Mouse (Mus musculus): Measurements from ENCODE around the gene Sptb. TPM values are rescaled to one million over a fixed set of nuclear protein-coding genes. Genes with fewer than 3 reads are reported as not detected.

Gene Sptb
- total and polyA plus RNA-seq, 3 experiments, result 17.9 to 85.1 (median 35.4) TPM

GRCm38 (mm10) chr12:76576806-76577205 is 133.5 kb downstream of the Sptb start:
- H3K27me3 ChIP-seq (ENCODE audit: control insufficient read depth in 1 of 2, insufficient read depth in 2 of 2, low read length in 2 of 2), result no peaks in the 10 kb centered on the region
- H3K9me3 ChIP-seq (replicated peaks; ENCODE audit: insufficient read depth, low read length), result no peaks in the 10 kb centered on the region
- peaks cover 0 to 12% of the 10 kb centered on the region in 2 experiments; a peak in 2 of 4 replicates for H3K36me3 ChIP-seq (ENCODE audit: control insufficient read depth in 1 of 2, insufficient read depth in 2 of 2, low read length in 2 of 2)
- no peak overlapping the region for H3K9ac ChIP-seq (ENCODE audit: control insufficient read depth, low read depth, low read length, poor library complexity, severe bottlenecking)
- no peak overlapping the region for H3K4me3 ChIP-seq (ENCODE audit: control insufficient read depth in 1 of 2, insufficient read depth in 1 of 2, low read depth in 2 of 2, low read length in 2 of 2)
- no peak overlapping the region for H3K27ac ChIP-seq (ENCODE audit: control insufficient read depth, low read depth, low read length)
- H3K79me2 ChIP-seq (ENCODE audit: control insufficient read depth, insufficient read depth, low read length, poor library complexity), result no peaks in the 10 kb centered on the region
- TF ChIP-seq MAZ (IDR thresholded peaks at IDR 0.05; ENCODE audit: low read depth, low read length) (no peak), ZNF384 (IDR thresholded peaks at IDR 0.05; ENCODE audit: low read depth, low read length) (no peak), GABPA (IDR thresholded peaks at IDR 0.05; ENCODE audit: low read depth, low read length) (no peak), POLR2AphosphoS5 (IDR thresholded peaks at IDR 0.05; ENCODE audit: borderline replicate concordance, low read depth, low read length) (no peak), HCFC1 (IDR thresholded peaks at IDR 0.05; ENCODE audit: low read depth, low read length) (no peak), ZKSCAN1 (IDR thresholded peaks at IDR 0.05; ENCODE audit: low read depth, low read length) (no peak), RCOR1 (IDR thresholded peaks at IDR 0.05; ENCODE audit: low read depth, low read length) (no peak), SIN3A (IDR thresholded peaks at IDR 0.05; ENCODE audit: low read length) (no peak), E2F4 (IDR thresholded peaks at IDR 0.05; ENCODE audit: borderline replicate concordance, low read depth, low read length) (no peak), MXI1 (IDR thresholded peaks at IDR 0.05; ENCODE audit: low read depth, low read length) (no peak), MYB (IDR thresholded peaks at IDR 0.05; ENCODE audit: low read depth, low read length) (no peak), TCF12 (IDR thresholded peaks at IDR 0.05; ENCODE audit: low read depth, low read length) (no peak), MYC (IDR thresholded peaks at IDR 0.05; ENCODE audit: low read depth, low read length) (no peak), TAL1 (IDR thresholded peaks at IDR 0.05; ENCODE audit: low read length) (no peak), KAT2A (conservative IDR thresholded peaks at IDR 0.05; ENCODE audit: low read depth, low read length) (no peak), NELFE (IDR thresholded peaks at IDR 0.05; ENCODE audit: low read depth, low read length) (no peak), CHD1 (IDR thresholded peaks at IDR 0.05; ENCODE audit: low read depth, low read length) (no peak), MAX (IDR thresholded peaks at IDR 0.05; ENCODE audit: low read length) (no peak)
- H3K4me1 ChIP-seq (ENCODE audit: control insufficient read depth in 1 of 2, insufficient read depth in 2 of 2, low read length in 2 of 2), result peaks cover 0 to 23% of the 10 kb centered on the region in 2 experiments; a peak in 2 of 4 replicates
- no peak for DNase-seq (ENCODE audit: low read depth, low spot score)

GRCm38 (mm10) chr12:76576061-76576460 is 134.3 kb downstream of the Sptb start:
- Histone ChIP-seq H3K4me1 (ENCODE audit: control insufficient read depth in 1 of 2, insufficient read depth in 2 of 2, low read length in 2 of 2) (peaks cover 0 to 23% of the 10 kb centered on the region in 2 experiments; a peak in 2 of 4 replicates), H3K79me2 (ENCODE audit: control insufficient read depth, insufficient read depth, low read length, poor library complexity) (no peaks in the 10 kb centered on the region), H3K27ac (ENCODE audit: control insufficient read depth, low read depth, low read length) (no peak overlapping the region), H3K9ac (ENCODE audit: control insufficient read depth, low read depth, low read length, poor library complexity, severe bottlenecking) (no peak overlapping the region), H3K27me3 (ENCODE audit: control insufficient read depth in 1 of 2, insufficient read depth in 2 of 2, low read length in 2 of 2) (no peaks in the 10 kb centered on the region), H3K9me3 (replicated peaks; ENCODE audit: insufficient read depth, low read length) (no peaks in the 10 kb centered on the region), H3K4me3 (ENCODE audit: control insufficient read depth in 1 of 2, insufficient read depth in 1 of 2, low read depth in 2 of 2, low read length in 2 of 2) (no peak overlapping the region), H3K36me3 (ENCODE audit: control insufficient read depth in 1 of 2, insufficient read depth in 2 of 2, low read length in 2 of 2) (peaks cover 0 to 12% of the 10 kb centered on the region in 2 experiments; a peak in 2 of 4 replicates)
- TF ChIP-seq GATA1 (IDR thresholded peaks at IDR 0.05; ENCODE audit: low read depth, low read length) (peak; percentile 85), USF2 (IDR thresholded peaks at IDR 0.05; ENCODE audit: borderline replicate concordance in 1 of 2, insufficient read depth in 1 of 2, low read depth in 1 of 2, low read length in 2 of 2) (no peak), RCOR1 (IDR thresholded peaks at IDR 0.05; ENCODE audit: low read depth, low read length) (0 out of 2 replicates have a peak, but pooled peaks have one; percentile 48), EP300 (IDR thresholded peaks at IDR 0.05; ENCODE audit: low read depth in 1 of 2, low read length in 2 of 2) (peak; percentile 64 to 72), TCF12 (IDR thresholded peaks at IDR 0.05; ENCODE audit: low read depth, low read length) (peak; percentile 92), ZC3H11A (IDR thresholded peaks at IDR 0.05; ENCODE audit: low read depth, low read length) (no peak), TAL1 (IDR thresholded peaks at IDR 0.05; ENCODE audit: low read length) (peak; percentile 92), CHD2 (IDR thresholded peaks at IDR 0.05; ENCODE audit: low read length) (no peak), SIN3A (IDR thresholded peaks at IDR 0.05; ENCODE audit: low read length) (no peak), POLR2A (IDR thresholded peaks at IDR 0.05; ENCODE audit: control insufficient read depth in 1 of 2, insufficient read depth in 1 of 2, low read depth in 1 of 2, low read length in 2 of 2, poor library complexity in 1 of 2) (no peak), USF1 (IDR thresholded peaks at IDR 0.05; ENCODE audit: low read depth, low read length) (no peak), MEF2A (IDR thresholded peaks at IDR 0.05; ENCODE audit: extremely low read depth, insufficient replicate concordance, low read depth, low read length, poor library complexity, severe bottlenecking) (no peak)
- DNase-seq (ENCODE audit: low read depth, low spot score), result peak; percentile 55

Data from MEL (cell line).